Mouse (Mus musculus) naive thymus-derived CD4-positive, alpha-beta T cell, adult 5 months (primary cell): ENCODE measurements around the gene Tex22. TPM values are rescaled to one million over a fixed set of nuclear protein-coding genes. Genes with fewer than 3 reads are reported as not detected.

Experiments used
- polyA plus RNA-seq: library from polyadenylated mRNA; unstranded; fragments of 100-300 nt; shearing (Covaris generic); gene quantifications from one replicate; pipeline ENCODE4 v1.2.1, GENCODE M21; 2017

Gene Tex22
- not detected for polyA plus RNA-seq

GRCm38 (mm10) chr12:113074329-113075062, at the start of gene Tex22:
TSS of gene Tex22 (plus strand) at chr12:113074502.

GRCm38 (mm10) chr12:113097749-113098281, 23.5 kb downstream of the Tex22 start, which contains the start of gene Mta1:
TSS of gene Mta1 (plus strand) at chr12:113098278.

Other genes with a start within 250 kb of the Tex22 start
- gene Cdca4, start 245.1 kb upstream of the Tex22 start, polyA plus RNA-seq = 44.3 TPM
- gene Gpr132, start 206.3 kb upstream of the Tex22 start, polyA plus RNA-seq = 266 TPM
- gene Jag2, start 144.7 kb upstream of the Tex22 start, polyA plus RNA-seq = 2.6 TPM
- gene Nudt14, start 132.4 kb upstream of the Tex22 start, polyA plus RNA-seq = 43.2 TPM
- gene Btbd6, start 98.0 kb upstream of the Tex22 start, polyA plus RNA-seq = 85.5 TPM
- gene Brf1, start 73.8 kb upstream of the Tex22 start, polyA plus RNA-seq = 274 TPM
- 44.0 TPM for gene Pacs2, start 60.0 kb upstream of the Tex22 start, polyA plus RNA-seq
- 47.9 TPM for gene Mta1, start 23.8 kb downstream of the Tex22 start, polyA plus RNA-seq
- gene Crip2, start 65.7 kb downstream of the Tex22 start, polyA plus RNA-seq = 5.3 TPM
- gene Crip1, start 71.8 kb downstream of the Tex22 start, polyA plus RNA-seq = 726 TPM
- 8.6 TPM for gene Tedc1, start 81.9 kb downstream of the Tex22 start, polyA plus RNA-seq
- gene Tmem121, start 111.4 kb downstream of the Tex22 start, polyA plus RNA-seq = not detected